Mouse (Mus musculus) spleen, adult 2 months (tissue): Measurements from ENCODE around the gene Stard8.

Experiments used
- CTCF ChIP-seq: fragments of 200-500 bp; IDR thresholded peaks from 2 replicates; pipeline ENCODE4 v1.5.1; 2011; ENCODE audit warnings: mild to moderate bottlenecking, inconsistent platforms; ENCODE audit not compliant: insufficient read depth, insufficient read length, insufficient replicate concordance; ENCODE audit errors: extremely low read depth
- POLR2A ChIP-seq: fragments of 200-500 bp; IDR thresholded peaks from 2 replicates; pipeline ENCODE4 v1.6.1; 2011; ENCODE audit warnings: low read depth, low read length, inconsistent platforms

DNA sequence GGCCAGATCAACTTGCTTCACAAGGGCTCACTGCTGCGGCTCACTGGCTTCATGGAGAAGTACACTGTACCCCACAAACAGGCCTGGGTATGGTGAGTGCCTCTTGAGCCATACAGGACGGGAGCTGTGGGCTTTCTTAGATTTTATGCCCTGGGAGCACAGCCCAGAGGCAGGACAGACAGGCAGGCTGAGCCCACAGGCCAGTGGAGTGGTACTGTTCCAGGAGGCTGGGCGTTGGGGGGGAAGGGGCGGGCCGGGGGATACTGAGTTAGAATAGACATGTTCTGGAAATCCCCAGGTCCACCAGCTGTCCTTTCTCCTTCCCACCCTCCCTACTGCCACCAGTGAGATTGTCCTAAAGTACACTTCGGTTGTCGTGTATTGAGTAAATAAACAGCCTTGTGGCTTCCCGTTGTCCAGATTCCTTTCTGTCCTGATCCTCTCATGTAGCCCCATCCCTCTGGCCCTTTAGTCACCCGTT lies 64.7 kb downstream of the Stard8 start:
- TF ChIP-seq CTCF: no peak
- TF ChIP-seq POLR2A: no peak
